15 mouse cellular contexts compared by ENCODE assay signal in the genomic region with DNA sequence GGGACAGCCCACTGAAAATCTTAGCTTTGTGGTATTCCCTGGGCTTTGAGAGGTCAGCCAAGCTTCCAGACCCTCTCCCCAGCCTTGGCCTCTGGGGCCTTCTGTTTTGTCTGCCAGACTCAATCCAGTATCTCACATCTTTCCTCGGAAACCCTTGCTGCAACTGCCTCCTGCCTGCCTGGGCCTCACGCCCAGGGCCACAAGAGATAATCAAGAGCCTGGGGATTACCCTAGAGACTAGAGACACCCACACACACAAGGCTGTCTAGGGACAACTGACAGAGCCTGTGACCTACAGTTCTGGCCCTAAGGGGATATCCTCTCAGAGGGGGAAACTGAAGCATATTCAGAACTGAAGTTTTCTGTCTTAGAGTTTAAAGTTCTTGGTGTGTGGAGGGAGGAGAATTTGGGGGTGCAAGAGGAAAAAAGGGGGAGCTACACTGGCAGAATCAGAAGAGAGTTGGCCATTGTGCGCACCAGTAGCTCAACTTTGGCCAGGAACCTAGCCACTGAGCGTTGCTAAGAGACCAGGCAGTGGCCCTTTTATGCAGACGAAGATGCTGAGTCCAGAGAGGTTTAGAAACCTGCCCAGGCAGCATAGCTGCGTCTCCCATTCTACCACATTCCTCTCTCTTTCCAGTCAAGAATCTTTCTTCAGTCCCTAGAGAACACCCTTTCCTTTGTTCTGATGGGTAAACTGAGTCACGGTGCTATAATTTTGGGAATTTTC. TPM values are rescaled to one million over a fixed set of nuclear protein-coding genes. Genes with fewer than 3 reads are reported as not detected.
DNase-seq lines count a peak whose midpoint lies in the region; ATAC-seq and TF ChIP-seq lines count a peak whose summit lies in the region.
"Had no signal": no experiment of that assay in that cellular context is flagged by ENCODE, and none has a peak within 500 bp of the region (broad histone marks: within the 10 kb centered on the region; RNA-seq: fewer than 3 reads in every experiment).

No protein-coding gene starts in this region.

- peak; percentile 95 for DNase-seq in heart, adult 11 months
- no peak for DNase-seq in testis, postnatal 10 days (ENCODE audit: low spot score)
- peak; percentile 26 for DNase-seq in heart, postnatal 4 days
- peak; percentile 71 for DNase-seq in testis, postnatal 14 days (ENCODE audit: low spot score)
- DNase-seq in layer of hippocampus, postnatal 36 days = no peak
- no peak for DNase-seq in spleen, postnatal 36 days (ENCODE audit: low spot score in 2 of 2)
- DNase-seq: cerebellum, adult 11-12 months; gastrocnemius, adult 2 months; thymus, postnatal 36 days had no signal

- TF ChIP-seq CTCF in testis, adult 2 months (IDR thresholded peaks at IDR 0.05; ENCODE audit: control insufficient read depth, insufficient read depth, insufficient replicate concordance, low read depth, low read length) = no peak

- no peak overlapping the region for H3K27ac ChIP-seq in heart, embryonic 11.5 days (ENCODE audit: low read depth, low read length)
- H3K27ac ChIP-seq in testis, adult 2 months (ENCODE audit: control insufficient read depth, insufficient read depth, low read depth, low read length) = peak overlapping the region; percentile 71
- H3K27ac ChIP-seq: embryonic facial prominence, embryonic 15.5 days; gastrocnemius, adult 2 months; limb, embryonic 10.5 days had no signal

- peaks cover 29% of the 10 kb centered on the region for H3K4me1 ChIP-seq in heart, embryonic 11.5 days (ENCODE audit: control insufficient read depth, insufficient read depth, low read length)
- peaks cover 4% of the 10 kb centered on the region; the same call in 1 of the 2 replicates for H3K4me1 ChIP-seq in testis, adult 2 months (ENCODE audit: control insufficient read depth, insufficient read depth, low read length)

- no peak overlapping the region for H3K4me3 ChIP-seq in heart, embryonic 11.5 days (ENCODE audit: low read depth, low read length)
- no peak overlapping the region for H3K4me3 ChIP-seq in testis, adult 2 months (ENCODE audit: control insufficient read depth, low read depth, low read length)
- H3K4me3 ChIP-seq: embryonic facial prominence, embryonic 15.5 days; gastrocnemius, adult 2 months; limb, embryonic 10.5 days had no signal

- no peak for ATAC-seq in heart, embryonic 11.5 days (replicated peaks; ENCODE audit: insufficient number of reproducible peaks, low FRiP score, low TSS enrichment)

- H3K36me3 ChIP-seq in heart, embryonic 11.5 days (ENCODE audit: control insufficient read depth, insufficient read depth, low read length) = no peaks in the 10 kb centered on the region
- no peaks in the 10 kb centered on the region for H3K36me3 ChIP-seq in testis, adult 2 months (ENCODE audit: control insufficient read depth, insufficient read depth, low read length)
- H3K36me3 ChIP-seq: embryonic facial prominence, embryonic 15.5 days; limb, embryonic 10.5 days had no signal

- no peak overlapping the region for H3K4me2 ChIP-seq in heart, embryonic 11.5 days
- H3K4me2 ChIP-seq: embryonic facial prominence, embryonic 15.5 days had no signal

- H3K9ac ChIP-seq in heart, embryonic 11.5 days (ENCODE audit: low read depth, low read length) = no peak overlapping the region
- H3K9ac ChIP-seq: embryonic facial prominence, embryonic 15.5 days had no signal

- 47% methylated on average over 7 of the region's 7 CpGs for WGBS in heart, embryonic 11.5 days (ENCODE audit: insufficient replicate concordance)

- H3K27me3 ChIP-seq in heart, embryonic 11.5 days (ENCODE audit: control insufficient read depth, insufficient read depth, low read length) = no peaks in the 10 kb centered on the region
- no peaks in the 10 kb centered on the region for H3K27me3 ChIP-seq in testis, adult 2 months (ENCODE audit: control insufficient read depth, insufficient read depth, low read length)
- H3K27me3 ChIP-seq: embryonic facial prominence, embryonic 15.5 days; Patski had no signal

- no peaks in the 10 kb centered on the region for H3K9me3 ChIP-seq in heart, embryonic 11.5 days (replicated peaks; ENCODE audit: control insufficient read depth, low read length)
- H3K9me3 ChIP-seq: embryonic facial prominence, embryonic 15.5 days; limb, embryonic 10.5 days had no signal

- TF ChIP-seq POLR2A in testis, adult 2 months (IDR thresholded peaks at IDR 0.05; ENCODE audit: control insufficient read depth, low read depth, low read length) = no peak

RNA-seq across cellular contexts. Expression of a gene that starts 32.1 kb away (rescaled TPM):
- polyA plus RNA-seq in heart, embryonic 11.5 days (2014; fragmentation: Nextera tagmentation; extraction: Ambion mirVana) = 0.06 and 0.13 TPM in 2 replicates
- 7.3 and 8.8 TPM in 2 replicates for polyA plus RNA-seq in testis, adult 2 months (2012; rRNA removed)
- total RNA-seq in heart, postnatal 4 days (2021) = 1 to 10 TPM; 1.4 to 1.8 TPM
- 1 to 10 TPM; 6.0 to 7.6 TPM for total RNA-seq in layer of hippocampus, postnatal 36 days (2021)
- total RNA-seq: megakaryocyte, adult 5-6 weeks had no signal

Comparison
In these comparisons a context has a peak if more than half of its experiments do, and no peak if none do; other contexts are left out.
1. DNase-seq: peak in heart, adult 11 months (single experiment), heart, postnatal 4 days (single experiment) and testis, postnatal 14 days (single experiment); none in testis, postnatal 10 days (single experiment), layer of hippocampus, postnatal 36 days (0 of 2) and spleen, postnatal 36 days (0 of 2).